Mouse (Mus musculus): ENCODE results near the gene Ralgapb. TPM values are rescaled to one million over a fixed set of nuclear protein-coding genes. Genes with fewer than 3 reads are reported as not detected.
A peak's percentile ranks its signal among the peaks of the same experiment; 100 is the strongest.

The Ralgapb gene
- polyA plus RNA-seq, 1 experiment = 53.6 TPM

DNA sequence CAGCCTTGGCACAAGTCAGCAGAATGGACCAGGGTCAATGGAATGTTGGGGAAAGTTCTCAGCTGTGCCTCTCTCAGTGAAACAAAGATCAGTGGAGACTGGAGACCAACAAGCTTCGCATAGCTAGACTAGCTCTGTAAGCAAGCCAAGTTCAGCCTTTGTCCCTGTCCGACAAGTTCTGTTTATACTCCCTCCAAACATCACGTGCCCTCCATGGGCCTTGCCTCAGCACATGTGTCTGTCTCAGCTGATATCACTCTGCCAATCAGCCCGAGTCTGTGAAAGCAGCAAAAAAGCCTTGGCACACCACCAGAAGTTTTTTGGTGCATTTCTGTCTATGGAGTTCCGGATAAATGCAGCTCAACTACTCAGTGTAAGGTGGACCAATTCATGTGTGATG lies 36.6 kb upstream of the Ralgapb start:
- TF ChIP-seq CTCF (IDR thresholded peaks at IDR 0.05; ENCODE audit: extremely low read depth, insufficient read depth, low read length) (no peak), POLR2A (IDR thresholded peaks at IDR 0.05; ENCODE audit: extremely low read depth, insufficient read depth, low read length) (no peak)
- Histone ChIP-seq H3K4me3 (ENCODE audit: insufficient read depth, low read length) (no peak overlapping the region), H3K4me1 (ENCODE audit: control insufficient read depth, insufficient read depth, low read length) (no peaks in the 10 kb centered on the region), H3K27ac (ENCODE audit: insufficient read depth, low read length) (no peak overlapping the region)

DNA sequence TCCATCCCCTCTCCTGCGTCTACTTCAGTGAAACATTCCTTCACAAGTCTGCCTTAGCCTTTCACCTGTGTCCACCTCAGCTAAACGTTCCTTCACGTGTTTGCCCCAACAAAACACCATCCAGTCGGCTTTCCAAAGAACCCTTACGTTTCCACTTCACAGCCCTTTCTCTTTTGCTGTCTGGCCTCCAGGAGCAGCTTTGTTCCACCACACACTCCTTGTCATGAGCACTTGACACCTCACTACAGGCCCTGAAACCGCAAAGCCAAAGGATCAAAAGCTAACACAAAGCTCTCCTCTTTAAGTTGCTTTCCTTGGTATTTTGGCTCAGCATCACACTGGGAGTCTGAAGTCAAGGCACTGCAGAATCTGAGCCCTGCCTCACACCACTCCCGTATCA lies 36.1 kb upstream of the Ralgapb start:
- Histone ChIP-seq H3K27ac (ENCODE audit: insufficient read depth, low read length) (no peak overlapping the region), H3K4me3 (ENCODE audit: insufficient read depth, low read length) (no peak overlapping the region), H3K4me1 (ENCODE audit: control insufficient read depth, insufficient read depth, low read length) (0 out of 2 replicates have a peak, but pooled peaks cover under 1% of the 10 kb centered on the region)
- TF ChIP-seq POLR2A (IDR thresholded peaks at IDR 0.05; ENCODE audit: extremely low read depth, insufficient read depth, low read length) (no peak), CTCF (IDR thresholded peaks at IDR 0.05; ENCODE audit: extremely low read depth, insufficient read depth, low read length) (no peak)

DNA sequence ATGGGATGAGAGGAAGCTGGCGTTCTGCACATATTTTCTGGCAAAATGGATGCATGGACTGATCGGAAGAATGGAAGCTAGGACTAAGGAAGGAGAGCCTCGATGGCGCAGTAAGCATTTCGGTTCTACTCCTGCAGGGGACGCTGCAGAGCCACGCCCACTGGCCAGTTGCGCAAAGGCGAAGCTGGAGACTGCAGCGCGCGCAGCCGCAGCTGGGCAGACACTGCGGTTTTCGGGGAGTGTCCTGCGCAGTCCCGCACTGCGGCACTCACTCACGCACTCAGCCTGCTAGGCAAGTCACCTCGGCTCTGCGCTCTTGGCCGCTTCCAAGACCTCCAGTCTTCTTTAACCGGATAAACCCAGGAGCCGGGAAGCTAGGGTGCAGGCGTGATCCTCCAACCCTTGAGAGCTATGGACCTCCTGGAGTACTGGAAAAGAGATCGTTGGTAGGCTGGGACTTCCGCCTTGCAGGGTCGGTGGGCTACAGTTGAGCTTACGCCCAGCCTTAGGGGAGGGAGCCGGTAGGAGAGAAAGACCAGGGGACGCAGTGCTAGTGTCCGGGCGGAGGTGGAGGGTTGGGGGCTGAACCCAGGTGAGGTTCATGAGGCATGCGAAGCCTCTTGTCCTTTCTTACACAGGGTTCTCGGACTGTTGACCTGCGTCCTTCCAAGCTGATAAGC lies 34.1 kb upstream of the Ralgapb start, which contains the start of gene Snhg11:
TSS of gene Snhg11 (plus strand) at position 196 of the 680 bp plus-strand sequence.
- TF ChIP-seq CTCF (IDR thresholded peaks at IDR 0.05; ENCODE audit: extremely low read depth, insufficient read depth, low read length) (peak; percentile 83), POLR2A (IDR thresholded peaks at IDR 0.05; ENCODE audit: extremely low read depth, insufficient read depth, low read length) (peak; percentile 98)
- Histone ChIP-seq H3K4me1 (ENCODE audit: control insufficient read depth, insufficient read depth, low read length) (peaks cover 2% of the 10 kb centered on the region; the same call in 1 of the 2 replicates), H3K27ac (ENCODE audit: insufficient read depth, low read length) (peak within 1 kb of the TSS; percentile 98), H3K4me3 (ENCODE audit: insufficient read depth, low read length) (peak within 1 kb of the TSS; percentile 100)

DNA sequence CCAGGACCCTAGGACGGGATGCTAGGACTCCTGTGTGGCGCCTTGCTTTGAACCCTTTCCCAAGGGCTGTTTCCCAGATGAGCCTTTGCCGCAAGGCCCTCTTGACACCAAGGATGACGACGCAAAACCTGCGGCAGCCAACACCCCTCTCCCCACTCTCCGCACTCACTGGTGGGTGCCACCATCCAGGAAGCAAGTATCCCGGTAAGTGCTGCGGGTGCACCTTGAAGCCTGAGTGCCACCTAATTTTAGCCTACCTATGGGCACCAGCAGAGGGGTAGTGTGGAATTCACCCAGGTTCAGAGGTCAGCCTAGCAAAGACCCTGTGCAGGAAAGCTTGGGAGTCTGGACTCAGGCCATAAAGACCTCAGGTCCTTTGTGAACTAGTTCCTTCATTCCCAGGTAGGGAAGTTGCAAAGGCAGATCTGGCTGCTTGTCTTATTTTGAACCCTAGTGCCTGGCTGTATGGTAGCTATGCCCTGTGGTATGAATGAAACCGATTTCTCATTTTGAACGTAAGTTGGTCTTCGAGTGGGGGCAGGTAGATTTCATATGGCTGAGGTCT lies 33.4 kb upstream of the Ralgapb start:
- Histone ChIP-seq H3K4me1 (ENCODE audit: control insufficient read depth, insufficient read depth, low read length) (peaks cover 6% of the 10 kb centered on the region), H3K4me3 (ENCODE audit: insufficient read depth, low read length) (peak overlapping the region; percentile 100), H3K27ac (ENCODE audit: insufficient read depth, low read length) (peak overlapping the region; percentile 98)
- TF ChIP-seq CTCF (IDR thresholded peaks at IDR 0.05; ENCODE audit: extremely low read depth, insufficient read depth, low read length) (no peak), POLR2A (IDR thresholded peaks at IDR 0.05; ENCODE audit: extremely low read depth, insufficient read depth, low read length) (no peak)

DNA sequence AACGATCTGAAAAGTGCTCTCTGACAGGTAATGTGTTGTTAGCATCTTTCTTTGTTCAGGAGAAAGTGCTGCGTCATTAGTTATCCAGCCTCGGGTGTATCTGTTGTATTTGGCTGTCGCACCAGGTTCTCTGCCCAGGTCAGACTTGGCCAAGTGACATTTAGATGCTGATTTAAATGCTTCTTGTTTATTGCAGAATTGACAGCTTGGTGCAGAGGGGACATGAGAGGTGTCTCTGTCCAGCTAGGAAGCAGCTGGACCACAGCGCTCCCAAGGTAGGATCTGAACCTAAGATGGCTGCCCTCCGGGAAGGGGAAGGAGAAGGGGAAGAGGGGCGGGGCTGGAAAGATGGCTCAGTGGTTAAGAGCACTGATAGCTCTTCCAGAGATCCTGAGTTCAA lies 32.9 kb upstream of the Ralgapb start:
- Histone ChIP-seq H3K4me3 (ENCODE audit: insufficient read depth, low read length) (peak overlapping the region; percentile 100), H3K4me1 (ENCODE audit: control insufficient read depth, insufficient read depth, low read length) (peaks cover 6% of the 10 kb centered on the region), H3K27ac (ENCODE audit: insufficient read depth, low read length) (no peak overlapping the region; the same call in 1 of the 2 replicates)
- TF ChIP-seq CTCF (IDR thresholded peaks at IDR 0.05; ENCODE audit: extremely low read depth, insufficient read depth, low read length) (no peak), POLR2A (IDR thresholded peaks at IDR 0.05; ENCODE audit: extremely low read depth, insufficient read depth, low read length) (peak; percentile 31; the same call in 1 of the 2 replicates)

DNA sequence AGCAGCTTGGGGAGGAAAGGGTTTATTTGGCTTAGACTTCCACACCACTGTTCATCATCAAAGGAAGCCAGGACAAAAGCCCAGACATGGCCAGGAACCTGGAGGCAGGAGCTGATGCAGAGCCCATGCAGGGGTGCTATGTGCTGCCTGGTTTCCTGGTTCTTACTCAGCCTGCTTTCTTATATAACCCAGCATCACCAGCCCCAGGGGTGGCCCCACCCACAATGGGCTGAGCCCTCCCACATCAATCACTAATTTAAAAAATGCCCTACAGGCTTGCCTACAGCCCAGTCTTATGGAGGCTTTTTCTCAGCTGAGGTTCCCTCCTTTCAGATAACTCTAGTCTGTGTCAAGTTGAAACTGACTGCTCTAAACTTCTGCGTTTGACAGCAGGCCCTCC lies 31.8 kb upstream of the Ralgapb start:
- peak overlapping the region; percentile 100 for H3K4me3 ChIP-seq (ENCODE audit: insufficient read depth, low read length)
- peaks cover 6% of the 10 kb centered on the region for H3K4me1 ChIP-seq (ENCODE audit: control insufficient read depth, insufficient read depth, low read length)
- no peak overlapping the region for H3K27ac ChIP-seq (ENCODE audit: insufficient read depth, low read length)
- TF ChIP-seq POLR2A (IDR thresholded peaks at IDR 0.05; ENCODE audit: extremely low read depth, insufficient read depth, low read length) (peak; percentile 89), CTCF (IDR thresholded peaks at IDR 0.05; ENCODE audit: extremely low read depth, insufficient read depth, low read length) (no peak)

DNA sequence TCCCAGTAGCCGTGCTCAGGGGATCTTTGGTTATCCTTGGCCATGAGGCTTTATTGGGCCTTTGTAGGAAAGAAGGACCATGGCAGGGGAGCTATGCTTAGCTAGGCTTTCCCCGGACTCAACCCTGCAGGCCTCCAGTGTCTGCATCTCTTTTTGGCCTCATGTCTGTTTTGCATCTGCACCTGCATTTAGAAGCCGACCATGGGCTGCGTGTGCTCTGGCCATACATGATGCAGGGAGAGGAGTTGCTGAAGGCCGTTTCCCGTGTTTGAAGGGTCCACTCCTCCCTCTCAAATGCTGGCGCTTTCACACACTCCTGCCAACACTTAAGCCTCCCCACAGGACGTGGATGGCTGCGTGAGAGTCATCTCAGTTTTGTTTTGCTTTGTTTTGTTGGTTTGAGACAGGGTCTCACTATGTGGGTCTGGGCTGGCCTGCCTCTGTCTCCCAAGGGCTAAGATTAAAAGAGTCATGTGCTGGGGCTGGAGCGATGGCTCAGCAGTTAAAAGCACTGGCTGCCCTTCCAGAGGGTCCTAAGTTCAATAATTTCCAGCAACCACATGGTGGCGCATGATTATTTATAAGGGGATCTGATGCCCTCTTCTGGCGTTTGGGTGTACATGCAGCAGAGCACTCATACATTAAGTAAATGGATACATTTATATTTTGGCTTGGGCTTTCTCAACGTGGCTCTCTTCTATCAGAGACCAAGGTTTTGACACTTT lies 30.1 kb upstream of the Ralgapb start:
- Histone ChIP-seq H3K4me3 (ENCODE audit: insufficient read depth, low read length) (peak overlapping the region; percentile 1; the same call in 1 of the 2 replicates), H3K4me1 (ENCODE audit: control insufficient read depth, insufficient read depth, low read length) (peaks cover 6% of the 10 kb centered on the region), H3K27ac (ENCODE audit: insufficient read depth, low read length) (no peak overlapping the region)
- TF ChIP-seq CTCF (IDR thresholded peaks at IDR 0.05; ENCODE audit: extremely low read depth, insufficient read depth, low read length) (peak; percentile 85), POLR2A (IDR thresholded peaks at IDR 0.05; ENCODE audit: extremely low read depth, insufficient read depth, low read length) (peak; percentile 44; the same call in 1 of the 2 replicates)

DNA sequence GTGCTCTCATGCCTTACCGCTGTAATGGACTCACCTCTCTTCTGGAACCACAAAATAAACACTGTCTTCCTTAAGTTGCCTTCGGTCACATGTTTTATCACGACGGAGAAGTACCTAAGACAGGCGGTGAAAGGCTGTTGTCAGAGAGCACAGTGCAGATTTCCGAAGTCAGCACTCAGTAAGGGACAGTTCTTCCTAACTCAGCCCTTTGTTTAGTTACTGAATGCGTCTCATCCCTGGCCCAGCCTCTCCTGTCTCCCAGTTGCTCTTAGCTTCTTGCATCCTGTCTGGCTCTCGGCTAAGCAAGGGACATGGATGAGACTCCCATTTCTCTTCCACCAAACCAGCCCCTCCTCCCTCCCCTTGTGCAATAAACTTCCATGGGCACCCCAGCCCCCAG lies 23.6 kb upstream of the Ralgapb start:
- Histone ChIP-seq H3K27ac (ENCODE audit: insufficient read depth, low read length) (no peak overlapping the region), H3K4me1 (ENCODE audit: control insufficient read depth, insufficient read depth, low read length) (no peaks in the 10 kb centered on the region; the same call in 1 of the 2 replicates), H3K4me3 (ENCODE audit: insufficient read depth, low read length) (no peak overlapping the region)
- no peak for TF ChIP-seq CTCF (IDR thresholded peaks at IDR 0.05; ENCODE audit: extremely low read depth, insufficient read depth, low read length)
- peak; percentile 41; the same call in 1 of the 2 replicates for TF ChIP-seq POLR2A (IDR thresholded peaks at IDR 0.05; ENCODE audit: extremely low read depth, insufficient read depth, low read length)

DNA sequence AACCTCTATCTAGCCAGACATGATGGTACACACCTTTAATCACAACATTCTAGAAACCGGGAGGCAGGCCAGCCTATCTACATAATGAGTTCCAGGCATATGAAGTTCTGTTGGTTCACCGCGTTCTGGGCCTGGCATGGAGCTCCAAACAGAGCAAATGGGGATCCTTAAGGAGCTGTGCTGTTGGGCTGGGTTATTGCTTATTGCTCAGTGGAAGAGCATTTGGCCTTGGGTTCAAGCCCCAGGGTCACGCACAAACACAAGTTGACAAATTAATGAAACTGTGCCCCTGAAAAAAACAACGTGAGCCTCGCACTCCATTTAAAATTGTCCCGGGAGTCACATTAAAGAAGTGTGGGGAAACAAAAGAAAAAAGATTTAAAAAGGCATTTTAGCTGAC lies 20.2 kb upstream of the Ralgapb start:
- no peak overlapping the region for H3K4me3 ChIP-seq (ENCODE audit: insufficient read depth, low read length)
- no peak for TF ChIP-seq POLR2A (IDR thresholded peaks at IDR 0.05; ENCODE audit: extremely low read depth, insufficient read depth, low read length)
- TF ChIP-seq CTCF (IDR thresholded peaks at IDR 0.05; ENCODE audit: extremely low read depth, insufficient read depth, low read length) = no peak

More for the DNA sequence above, 20.2 kb upstream of the Ralgapb start:
- Histone ChIP-seq H3K27ac (ENCODE audit: insufficient read depth, low read length) (no peak overlapping the region), H3K4me1 (ENCODE audit: control insufficient read depth, insufficient read depth, low read length) (no peaks in the 10 kb centered on the region)

Measured in cortical plate, adult 2 months (tissue).